Mouse (Mus musculus): Measurements from ENCODE around the gene Klri1. TPM values are rescaled to one million over a fixed set of nuclear protein-coding genes. Genes with fewer than 3 reads are reported as not detected.
"Not testable (repeated sequence)": the region's sequence is repeated elsewhere in the genome, so short reads cannot be mapped to it uniquely, and the experiment has no call there.

Klri1 gene
- polyA plus RNA-seq (2016; fragmentation: Nextera tagmentation; extraction: Ambion mirVana) = not detected in 2 replicates

GRCm38 (mm10) chr6:129717032-129717431, at the start of gene Klri1:
TSS of gene Klri1 (minus strand) at chr6:129717132.
- no peaks in the 10 kb centered on the region for H3K9me3 ChIP-seq
- H3K4me3 ChIP-seq = no peak within 1 kb of the TSS
- H3K27ac ChIP-seq = no peak within 1 kb of the TSS
- H3K36me3 ChIP-seq (replicated peaks) = no peaks in the 10 kb centered on the region
- no peaks in the 10 kb centered on the region for H3K27me3 ChIP-seq (ENCODE audit: poor library complexity, severe bottlenecking)
- no peaks in the 10 kb centered on the region for H3K4me1 ChIP-seq
- no peak for DNase-seq (ENCODE audit: extremely low spot score, low spot score)
- WGBS = 93% methylated on average over 4 of the region's 4 CpGs

DNA sequence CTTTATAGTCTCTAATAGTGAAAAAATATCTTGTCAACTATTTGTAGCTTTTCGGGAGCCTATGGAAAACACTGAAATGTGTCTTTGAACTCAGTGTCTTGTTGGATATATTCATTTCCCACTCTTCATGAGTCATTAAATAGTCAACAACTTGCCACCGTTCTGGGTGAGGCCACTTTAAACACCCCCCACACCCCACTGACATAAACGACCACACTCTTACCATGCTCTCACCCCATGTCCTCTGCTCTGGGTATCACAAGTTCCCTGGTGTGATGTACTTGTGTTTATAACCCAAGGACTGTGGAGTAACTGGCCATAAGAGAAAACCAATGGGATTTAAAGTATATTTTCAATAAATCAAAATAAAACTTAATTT, 30.7 kb upstream of the Klri1 start:
- H3K4me1 ChIP-seq = no peaks in the 10 kb centered on the region
- H3K9me3 ChIP-seq = peaks cover 11% of the 10 kb centered on the region; the same call in 1 of the 2 replicates
- no peak overlapping the region for H3K4me3 ChIP-seq
- H3K27ac ChIP-seq = no peak overlapping the region
- no peak for DNase-seq (ENCODE audit: extremely low spot score, low spot score)
- 83% methylated on average over 3 of the region's 3 CpGs for WGBS
- H3K27me3 ChIP-seq (ENCODE audit: poor library complexity, severe bottlenecking) = no peaks in the 10 kb centered on the region
- H3K36me3 ChIP-seq (replicated peaks) = no peaks in the 10 kb centered on the region

DNA sequence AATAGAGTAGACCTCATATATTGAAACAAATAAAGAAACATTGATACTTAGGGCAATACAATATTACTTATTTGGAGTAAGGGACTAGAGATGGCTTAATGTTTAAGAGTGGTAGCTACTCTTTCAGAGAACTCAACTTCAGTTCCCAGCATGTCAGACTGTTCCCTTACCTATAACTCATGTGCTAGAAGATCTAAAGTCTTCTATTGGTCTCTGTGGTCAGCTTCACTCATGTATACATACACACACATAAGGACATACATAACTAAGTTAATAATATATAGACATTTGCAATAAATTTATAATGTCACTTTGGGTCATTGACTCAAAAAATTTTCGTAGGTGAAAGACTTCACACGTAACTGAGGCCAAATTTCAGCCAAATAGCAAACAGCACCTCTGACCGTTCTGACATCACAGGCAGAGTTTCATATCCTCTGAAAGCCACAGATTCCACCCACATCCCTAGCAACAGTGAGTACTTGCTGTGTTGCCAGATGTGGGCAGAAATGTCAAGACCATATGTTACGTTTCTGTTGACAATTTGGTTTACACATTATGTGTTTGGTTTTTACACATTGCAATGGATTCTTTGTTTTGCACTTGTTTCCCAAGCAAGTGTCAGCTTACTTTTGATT, 30.2 kb upstream of the Klri1 start:
- H3K4me3 ChIP-seq = no peak overlapping the region
- WGBS = 88% methylated on average over 4 of the region's 4 CpGs
- no peak for DNase-seq (ENCODE audit: extremely low spot score, low spot score)

GRCm38 (mm10) chr6:129746151-129746550, 29.2 kb upstream of the Klri1 start:
- H3K9me3 ChIP-seq = peaks cover 11% of the 10 kb centered on the region; the same call in 1 of the 2 replicates
- DNase-seq (ENCODE audit: extremely low spot score, low spot score) = no peak
- H3K27ac ChIP-seq = no peak overlapping the region
- 76% methylated on average over 3 of the region's 3 CpGs for WGBS
- no peaks in the 10 kb centered on the region for H3K36me3 ChIP-seq (replicated peaks)
- H3K27me3 ChIP-seq (ENCODE audit: poor library complexity, severe bottlenecking) = no peaks in the 10 kb centered on the region
- no peak overlapping the region for H3K4me3 ChIP-seq
- no peaks in the 10 kb centered on the region for H3K4me1 ChIP-seq

More for the DNA sequence above, 30.2 kb upstream of the Klri1 start:
- Histone ChIP-seq H3K27me3 (ENCODE audit: poor library complexity, severe bottlenecking) (no peaks in the 10 kb centered on the region), H3K27ac (no peak overlapping the region), H3K36me3 (replicated peaks) (no peaks in the 10 kb centered on the region), H3K9me3 (peaks cover 11% of the 10 kb centered on the region; the same call in 1 of the 2 replicates), H3K4me1 (no peaks in the 10 kb centered on the region)

- 72% methylated on average over 2 of the region's 2 CpGs for WGBS
- H3K27me3 ChIP-seq (ENCODE audit: poor library complexity, severe bottlenecking) = no peaks in the 10 kb centered on the region
- 0 out of 2 replicates have a peak, but pooled peaks cover under 1% of the 10 kb centered on the region for H3K9me3 ChIP-seq
- H3K4me3 ChIP-seq = no peak within 1 kb of the TSS
- H3K36me3 ChIP-seq (replicated peaks) = no peaks in the 10 kb centered on the region
- DNase-seq (ENCODE audit: extremely low spot score, low spot score) = no peak
- H3K27ac ChIP-seq = no peak within 1 kb of the TSS
- H3K4me1 ChIP-seq = no peaks in the 10 kb centered on the region
Measured at GRCm38 (mm10) chr6:129740069-129740721, 23.3 kb upstream of the Klri1 start, which contains the start of gene Klri2. TSS of gene Klri2 (minus strand) at chr6:129740484.

DNA sequence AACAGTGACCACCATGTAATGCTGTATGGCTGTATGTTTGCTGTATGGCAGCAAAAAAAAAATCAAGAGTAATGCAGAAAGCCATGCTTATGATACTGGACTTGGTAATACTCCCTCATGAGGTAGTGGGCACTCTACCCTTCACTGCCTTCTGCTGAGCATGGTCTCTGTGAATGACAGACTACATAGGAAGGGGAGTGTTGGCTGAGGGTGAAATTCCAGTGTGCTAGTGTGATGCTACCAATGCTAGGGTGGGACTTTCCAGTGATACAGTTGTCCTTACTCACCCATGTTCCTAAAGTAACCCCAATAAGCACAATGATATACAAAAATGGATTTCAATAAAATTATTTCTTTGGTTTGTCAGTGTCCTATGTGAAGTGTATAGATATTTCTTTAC, 19.5 kb upstream of the Klri1 start:
- no peak for DNase-seq (ENCODE audit: extremely low spot score, low spot score)
- no peaks in the 10 kb centered on the region for H3K4me1 ChIP-seq
- no peak overlapping the region for H3K27ac ChIP-seq
- no peaks in the 10 kb centered on the region for H3K27me3 ChIP-seq (ENCODE audit: poor library complexity, severe bottlenecking)
- no peak overlapping the region for H3K4me3 ChIP-seq
- H3K36me3 ChIP-seq (replicated peaks) = no peaks in the 10 kb centered on the region
- no peaks in the 10 kb centered on the region for H3K9me3 ChIP-seq

DNA sequence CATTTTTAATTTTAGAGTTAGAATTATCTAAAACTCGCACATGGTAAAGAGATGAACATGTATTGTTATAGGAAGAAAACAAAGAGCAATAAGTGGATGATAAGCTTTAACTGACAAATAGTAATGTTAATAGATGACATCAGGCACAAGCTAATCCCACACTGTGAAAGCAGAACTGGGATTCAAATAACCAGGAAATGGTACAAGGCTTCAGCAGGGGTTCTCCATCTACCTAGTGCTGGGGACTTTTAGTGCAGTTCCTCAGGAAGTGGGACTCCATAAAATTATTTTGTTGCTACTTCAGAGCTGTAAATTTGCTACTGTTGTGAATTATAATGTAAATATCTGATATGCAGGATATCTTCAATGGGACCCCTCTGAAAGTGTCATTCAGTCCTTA, 10.3 kb upstream of the Klri1 start:
- Histone ChIP-seq H3K27ac (no peak overlapping the region), H3K27me3 (ENCODE audit: poor library complexity, severe bottlenecking) (no peaks in the 10 kb centered on the region), H3K4me1 (no peaks in the 10 kb centered on the region), H3K36me3 (replicated peaks) (no peaks in the 10 kb centered on the region), H3K9me3 (no peaks in the 10 kb centered on the region), H3K4me3 (no peak overlapping the region)
- 90% methylated on average over 1 of the region's 1 CpGs for WGBS
- DNase-seq (ENCODE audit: extremely low spot score, low spot score) = no peak

GRCm38 (mm10) chr6:129721390-129721789, 4.5 kb upstream of the Klri1 start:
- 74% methylated on average over 1 of the region's 1 CpGs for WGBS

DNA sequence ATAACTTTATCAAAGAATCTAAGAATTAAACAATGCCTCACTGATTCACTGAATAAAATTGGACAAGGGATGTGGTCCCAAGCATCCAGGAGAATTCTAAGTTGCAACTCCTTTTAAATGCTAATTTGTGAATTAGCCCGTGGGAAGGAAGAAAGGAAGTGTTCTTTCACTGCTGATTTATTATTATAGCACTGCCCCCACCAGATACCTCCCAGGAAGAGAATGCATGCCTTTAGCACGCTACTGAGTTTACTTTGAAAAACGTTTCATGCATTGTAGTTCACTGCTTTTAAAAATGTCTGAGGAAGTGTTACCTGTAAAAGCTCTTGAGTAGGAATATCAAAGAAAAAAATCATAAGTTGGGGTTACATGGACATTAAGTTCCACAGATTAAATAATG, 3.6 kb upstream of the Klri1 start:
- no peaks in the 10 kb centered on the region for H3K4me1 ChIP-seq
- no peak overlapping the region for H3K4me3 ChIP-seq
- H3K9me3 ChIP-seq = no peaks in the 10 kb centered on the region
- H3K27ac ChIP-seq = no peak overlapping the region
- H3K27me3 ChIP-seq (ENCODE audit: poor library complexity, severe bottlenecking) = no peaks in the 10 kb centered on the region
- no peaks in the 10 kb centered on the region for H3K36me3 ChIP-seq (replicated peaks)
- WGBS = 45% methylated on average over 3 of the region's 3 CpGs
- no peak for DNase-seq (ENCODE audit: extremely low spot score, low spot score)

More at GRCm38 (mm10) chr6:129721390-129721789, 4.5 kb upstream of the Klri1 start:
- no peak overlapping the region for H3K27ac ChIP-seq
- H3K4me1 ChIP-seq = no peaks in the 10 kb centered on the region
- no peaks in the 10 kb centered on the region for H3K36me3 ChIP-seq (replicated peaks)
- no peak overlapping the region for H3K4me3 ChIP-seq
- H3K9me3 ChIP-seq = no peaks in the 10 kb centered on the region
- no peak for DNase-seq (ENCODE audit: extremely low spot score, low spot score)
- no peaks in the 10 kb centered on the region for H3K27me3 ChIP-seq (ENCODE audit: poor library complexity, severe bottlenecking)

GRCm38 (mm10) chr6:129713566-129713965, 3.4 kb downstream of the Klri1 start:
- Histone ChIP-seq H3K4me3 (no peak overlapping the region), H3K27ac (no peak overlapping the region), H3K27me3 (ENCODE audit: poor library complexity, severe bottlenecking) (no peaks in the 10 kb centered on the region), H3K4me1 (no peaks in the 10 kb centered on the region), H3K9me3 (peaks cover 4% of the 10 kb centered on the region; the same call in 1 of the 2 replicates), H3K36me3 (replicated peaks) (no peaks in the 10 kb centered on the region)
- no peak for DNase-seq (ENCODE audit: extremely low spot score, low spot score)
- WGBS = 39% methylated on average over 1 of the region's 1 CpGs

- not testable (repeated sequence) for H3K27me3 ChIP-seq (ENCODE audit: poor library complexity, severe bottlenecking)
Measured at GRCm38 (mm10) chr6:129691436-129691835, 25.5 kb downstream of the Klri1 start.

DNA sequence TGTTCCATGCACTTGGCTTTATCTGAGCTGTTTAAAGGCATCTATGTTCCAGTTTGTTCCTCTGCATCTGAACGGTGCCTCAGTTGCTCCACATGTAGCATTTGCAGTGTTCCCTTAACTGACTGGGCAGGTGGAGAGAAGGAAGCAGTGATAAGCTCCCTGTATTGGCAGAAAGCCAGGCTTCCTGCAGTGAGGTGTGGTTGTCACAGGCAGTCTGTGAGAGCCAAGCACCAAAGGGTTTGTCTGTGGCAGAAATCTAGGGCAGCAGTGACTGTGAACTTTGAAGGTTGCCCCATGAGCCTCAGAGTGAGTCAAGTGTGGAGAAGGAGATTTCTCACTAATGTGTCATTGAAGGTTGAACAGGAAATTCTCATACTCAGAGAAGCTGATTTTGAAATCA, 36.6 kb downstream of the Klri1 start:
- H3K36me3 ChIP-seq (replicated peaks) = no peaks in the 10 kb centered on the region
- H3K4me3 ChIP-seq = no peak overlapping the region
- DNase-seq (ENCODE audit: extremely low spot score, low spot score) = no peak
- no peaks in the 10 kb centered on the region for H3K4me1 ChIP-seq
- H3K9me3 ChIP-seq = no peaks in the 10 kb centered on the region
- no peak overlapping the region for H3K27ac ChIP-seq
- WGBS = 76% methylated on average over 1 of the region's 1 CpGs
- no peaks in the 10 kb centered on the region for H3K27me3 ChIP-seq (ENCODE audit: poor library complexity, severe bottlenecking)

More at GRCm38 (mm10) chr6:129691436-129691835, 25.5 kb downstream of the Klri1 start:
- not testable (repeated sequence) for H3K4me3 ChIP-seq; DNase-seq (ENCODE audit: extremely low spot score, low spot score); H3K36me3 ChIP-seq (replicated peaks); H3K27ac ChIP-seq; H3K4me1 ChIP-seq
- 87% methylated on average over 10 of the region's 10 CpGs for WGBS
- peaks cover 13% of the 10 kb centered on the region; the same call in 1 of the 2 replicates for H3K9me3 ChIP-seq

- no peaks in the 10 kb centered on the region for H3K27me3 ChIP-seq (ENCODE audit: poor library complexity, severe bottlenecking)
- no peaks in the 10 kb centered on the region for H3K4me1 ChIP-seq
- H3K27ac ChIP-seq = no peak within 1 kb of the TSS
- DNase-seq (ENCODE audit: extremely low spot score, low spot score) = no peak
- WGBS = 85% methylated on average over 3 of the region's 3 CpGs
- H3K9me3 ChIP-seq = no peaks in the 10 kb centered on the region
- H3K36me3 ChIP-seq (replicated peaks) = no peaks in the 10 kb centered on the region
- H3K4me3 ChIP-seq = no peak within 1 kb of the TSS
Measured at GRCm38 (mm10) chr6:129678873-129679272, 38.1 kb downstream of the Klri1 start, which contains the start of gene Klrc1. TSS of gene Klrc1 (minus strand) at chr6:129678973.

Data from forebrain, embryonic 10.5 days (tissue).